Mouse (Mus musculus): Measurements from ENCODE around the gene Noxo1. TPM values are rescaled to one million over a fixed set of nuclear protein-coding genes. Genes with fewer than 3 reads are reported as not detected.
"Not testable (repeated sequence)": the region's sequence is repeated elsewhere in the genome, so short reads cannot be mapped to it uniquely, and the experiment has no call there.

The Noxo1 gene
- total and polyA plus RNA-seq, 3 experiments: 2.8 to 6.4 (median 4.9) TPM

DNA sequence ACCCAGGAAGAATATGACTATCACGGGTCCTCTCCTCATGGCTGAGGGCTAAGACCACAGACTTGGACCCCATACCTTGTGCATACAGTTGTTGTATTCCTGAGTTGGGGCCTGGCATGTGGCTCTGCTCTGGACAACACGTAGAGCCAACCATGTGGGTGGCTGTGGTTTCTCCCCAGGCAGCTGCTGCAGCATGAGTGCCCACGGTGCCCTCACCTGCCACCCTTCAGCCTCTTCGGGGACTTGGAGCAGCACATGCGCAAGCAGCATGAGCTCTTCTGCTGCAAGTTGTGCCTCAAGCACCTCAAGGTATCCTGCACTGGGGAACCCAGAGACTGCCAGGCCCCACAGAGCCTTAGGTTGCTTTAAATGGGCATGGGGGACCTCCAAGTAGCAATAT lies 19.2 kb upstream of the Noxo1 start:
- no peak for DNase-seq

- no peak for DNase-seq
Measured at GRCm38 (mm10) chr17:24677500-24678080, 18.4 kb upstream of the Noxo1 start.

- peak; percentile 49 for DNase-seq
Measured at GRCm38 (mm10) chr17:24686514-24686913, 9.5 kb upstream of the Noxo1 start.

DNA sequence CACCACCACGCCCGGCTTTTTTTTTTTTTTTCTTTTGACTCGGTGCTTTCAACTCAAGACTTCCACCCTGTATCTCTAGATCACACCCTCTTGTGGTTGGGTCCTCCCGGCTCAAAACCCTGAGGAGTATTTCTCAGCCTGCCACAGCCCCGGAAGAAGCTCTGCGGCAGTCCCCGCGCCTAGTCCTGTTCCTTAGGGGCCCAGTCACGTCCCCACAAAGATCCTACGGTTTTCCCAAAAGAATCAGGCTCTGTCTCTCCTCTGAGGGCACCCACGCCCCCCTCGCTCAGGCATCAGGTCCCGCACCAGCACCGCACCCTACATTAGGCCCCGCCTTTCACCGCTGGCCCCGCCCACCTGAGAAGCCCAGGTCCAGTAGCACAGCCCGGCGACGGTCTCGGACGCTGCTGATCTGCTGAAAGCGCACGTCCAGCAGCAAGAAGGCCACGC lies 8.9 kb upstream of the Noxo1 start:
- DNase-seq: peak; percentile 75

DNA sequence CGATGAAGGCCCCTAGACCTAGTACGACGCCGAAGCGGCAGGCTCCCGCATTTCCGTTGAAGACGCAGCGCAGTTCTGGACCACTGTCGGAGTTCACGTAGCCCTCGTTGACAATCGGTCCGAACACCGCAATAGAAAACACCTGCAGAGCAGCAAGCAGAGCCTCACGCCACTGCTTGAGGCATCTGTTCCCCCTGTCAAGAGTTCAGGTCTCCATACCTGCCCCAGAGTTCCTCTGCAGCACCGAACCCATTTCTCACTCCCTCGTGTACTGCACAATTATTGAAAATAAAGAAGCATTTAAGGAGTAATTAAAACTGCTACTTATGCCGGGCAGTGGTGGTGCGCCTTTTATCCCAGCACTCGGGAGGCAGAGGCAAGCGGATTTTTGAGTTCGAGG lies 8.4 kb upstream of the Noxo1 start:
- no peak for DNase-seq

- no peak for DNase-seq
Measured at GRCm38 (mm10) chr17:24689251-24690081, 6.6 kb upstream of the Noxo1 start, which contains the start of gene Syngr3. Gene Syngr3, minus strand, starts transcription at chr17:24689955.

- DNase-seq: no peak
Measured at GRCm38 (mm10) chr17:24692385-24692784, 3.6 kb upstream of the Noxo1 start.

DNA sequence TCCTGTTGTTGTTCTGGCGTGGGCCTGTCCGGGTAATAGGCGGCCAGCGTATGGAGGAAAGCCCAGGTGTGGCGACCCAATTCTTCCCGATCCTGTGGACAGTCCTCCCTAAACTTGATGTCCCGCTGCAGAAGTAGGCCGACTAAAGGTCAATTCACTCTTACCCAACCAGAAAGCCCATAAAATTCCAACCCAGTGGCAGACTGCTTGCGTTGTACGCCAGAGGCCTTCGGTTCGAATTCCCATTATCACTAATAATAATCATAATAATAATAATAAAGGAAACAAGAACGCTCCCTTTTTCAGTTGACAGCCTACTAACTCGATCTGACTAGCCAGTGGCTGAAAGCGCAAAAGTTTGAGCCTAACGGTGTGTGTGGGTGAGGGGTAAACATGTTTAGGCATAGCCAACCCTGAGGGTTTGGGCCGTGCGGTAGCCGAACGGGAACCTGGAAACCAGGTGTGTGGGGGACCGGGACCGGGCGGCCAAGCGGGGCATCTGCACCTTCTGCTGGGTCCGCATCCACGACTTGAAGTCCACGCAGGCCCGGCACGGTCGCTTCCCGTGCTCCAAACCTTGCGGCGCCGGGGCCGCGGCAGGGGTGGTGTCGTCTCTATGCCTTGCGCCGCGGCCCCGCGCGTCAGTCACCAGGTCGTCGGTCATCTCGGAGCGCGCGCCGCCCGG lies 566 bp upstream of the Noxo1 start:
- DNase-seq: no peak

GRCm38 (mm10) chr17:24697985-24698384 lies 2.0 kb downstream of the Noxo1 start:
- no peak for DNase-seq

DNA sequence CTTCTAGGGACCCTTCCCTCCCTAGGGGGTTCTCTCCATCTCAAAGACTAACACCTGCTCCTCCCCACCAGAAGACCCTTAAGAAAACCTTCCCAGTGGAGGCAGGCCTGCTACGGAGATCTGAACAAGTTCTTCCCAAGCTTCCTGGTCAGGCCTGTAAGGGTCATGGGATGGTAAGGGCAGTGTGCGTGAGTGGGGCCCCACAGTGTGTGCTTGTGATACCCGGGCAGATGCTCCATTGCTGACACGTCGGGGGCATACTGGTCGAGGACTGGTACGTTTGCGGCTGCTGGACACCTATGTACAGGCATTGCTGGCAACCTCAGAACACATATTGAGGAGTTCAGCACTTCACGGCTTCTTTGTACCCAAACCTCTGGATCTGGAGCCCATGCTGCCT lies 2.7 kb downstream of the Noxo1 start:
- no peak for DNase-seq

GRCm38 (mm10) chr17:24699473-24699872 lies 3.4 kb downstream of the Noxo1 start:
- no peak for DNase-seq

GRCm38 (mm10) chr17:24701251-24701650 lies 5.2 kb downstream of the Noxo1 start:
- DNase-seq: no peak

- no peak for DNase-seq
Measured at GRCm38 (mm10) chr17:24705821-24706220, 9.8 kb downstream of the Noxo1 start.

DNA sequence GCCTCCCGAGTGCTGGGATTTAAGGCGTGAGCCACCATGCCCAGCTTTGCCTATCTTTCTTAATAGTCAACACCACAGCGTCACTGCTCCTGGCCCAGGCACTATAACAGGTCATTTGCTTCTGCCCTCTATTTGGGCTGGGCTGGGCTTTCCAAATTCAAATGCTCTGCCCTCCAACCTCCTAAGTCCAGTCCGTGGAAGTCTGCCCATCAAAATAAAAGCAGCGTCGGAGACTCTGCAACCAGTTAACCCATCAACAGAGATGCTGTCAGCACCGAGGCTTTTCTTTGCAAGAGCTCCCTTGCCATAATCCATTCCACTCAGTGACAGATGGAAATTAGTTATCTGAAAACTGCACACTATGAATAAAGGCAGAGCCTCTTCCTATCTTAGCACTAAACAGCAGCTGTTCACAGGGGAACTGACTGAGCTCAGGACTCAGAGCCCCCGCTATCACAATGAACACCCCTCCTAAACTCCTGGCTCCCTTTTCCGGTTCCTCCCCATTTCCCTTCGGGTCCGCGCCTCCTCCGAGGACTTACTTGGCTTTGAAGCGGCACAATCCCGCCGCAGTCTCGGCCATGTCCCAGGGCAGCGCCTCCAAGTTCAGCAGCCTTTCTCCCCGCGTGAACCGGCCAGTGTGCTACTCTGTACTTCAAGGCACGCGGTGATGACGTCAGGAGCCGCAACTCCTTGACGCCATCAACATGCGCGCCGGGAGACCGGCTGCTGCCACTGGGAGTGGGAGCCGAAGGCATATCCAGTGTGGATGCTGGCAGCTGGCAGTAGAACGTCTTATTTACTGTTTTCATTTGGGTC lies 11.2 kb downstream of the Noxo1 start, which contains the start of gene Tbl3:
Gene Tbl3, minus strand, starts transcription at position 679 of the 819 bp plus-strand sequence.
- peak; percentile 95 for DNase-seq

- DNase-seq: no peak
Measured at GRCm38 (mm10) chr17:24707801-24708425, 11.9 kb downstream of the Noxo1 start.

GRCm38 (mm10) chr17:24708646-24709045 lies 12.6 kb downstream of the Noxo1 start:
- DNase-seq: no peak

GRCm38 (mm10) chr17:24715556-24715955 lies 19.5 kb downstream of the Noxo1 start:
- no peak for DNase-seq

DNA sequence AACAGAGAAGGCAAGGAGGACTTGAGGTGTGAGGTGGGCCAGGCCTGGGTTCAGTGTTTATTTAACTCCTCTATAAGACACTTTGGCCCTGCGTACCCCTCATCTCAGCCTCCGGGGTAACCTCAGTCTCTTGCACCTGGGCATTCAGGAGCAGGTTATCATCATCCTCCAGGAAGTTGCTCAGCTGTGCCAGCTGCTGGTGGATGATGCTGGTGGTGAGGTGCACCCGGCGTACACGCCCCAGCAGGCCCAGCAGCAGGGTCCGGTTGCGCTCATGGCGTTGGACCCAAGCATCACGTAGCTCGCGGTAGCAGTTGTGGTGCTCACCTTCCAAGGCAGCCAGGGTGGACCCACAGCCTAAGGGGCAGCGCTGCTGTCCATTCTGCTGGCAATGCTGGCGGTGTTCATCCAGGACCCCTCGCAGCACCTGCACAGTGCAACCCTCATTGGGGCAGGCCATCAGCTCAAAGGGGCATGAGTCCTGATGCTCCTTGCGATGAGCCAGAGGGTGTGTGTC lies 20.2 kb downstream of the Noxo1 start:
- no peak for DNase-seq

- DNase-seq: no peak
Measured at GRCm38 (mm10) chr17:24717943-24718342, 21.9 kb downstream of the Noxo1 start, which contains the start of the genes Rnf151 and Rps2. Gene Rnf151, minus strand, starts transcription at chr17:24718063. Gene Rps2, plus strand, starts transcription at chr17:24718116.

GRCm38 (mm10) chr17:24718938-24719337 lies 22.9 kb downstream of the Noxo1 start:
- DNase-seq: not testable (repeated sequence)

All from adrenal gland, adult 2 months (tissue).